Mouse (Mus musculus) kidney, adult 2 months (tissue): Measurements from ENCODE around the gene Ptpn1.

ENCODE experiments used
- CTCF ChIP-seq: fragments of 200-500 bp; conservative IDR thresholded peaks from 2 replicates; pipeline ENCODE4 v1.5.1; 2011; ENCODE audit warnings: low read depth, mild to moderate bottlenecking, control low read depth, low read length, moderate library complexity, mixed read lengths; ENCODE audit not compliant: insufficient read depth, insufficient read length
- POLR2A ChIP-seq: fragments of 200-500 bp; IDR thresholded peaks from one replicate; pipeline ENCODE4 v1.6.1; 2011; ENCODE audit warnings: low read depth, low read length, control low read depth

DNA sequence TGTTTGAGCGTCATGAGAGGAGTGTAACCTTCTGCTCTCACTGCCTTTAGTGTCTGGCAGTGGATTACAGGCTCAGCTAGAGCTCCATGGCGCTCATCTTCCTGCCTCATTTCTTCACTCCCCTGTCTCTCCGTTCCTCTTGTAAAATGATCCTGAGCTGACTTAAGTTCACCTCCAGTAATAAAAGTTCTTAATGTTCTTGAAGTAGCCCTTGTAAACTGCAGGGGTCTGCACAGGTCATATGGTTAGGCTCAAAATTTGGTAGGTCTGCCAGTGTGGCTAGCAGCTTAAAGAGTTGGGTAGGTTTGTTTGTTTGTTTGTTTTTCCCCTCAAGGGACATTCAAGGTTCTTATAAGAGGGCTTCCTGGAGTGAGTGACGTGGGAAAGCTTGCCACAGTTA is 7.3 kb downstream of the Ptpn1 start:
- TF ChIP-seq POLR2A (no peak), CTCF (no peak)
